10 mouse cellular contexts compared by ENCODE assay signal in the genomic region with DNA sequence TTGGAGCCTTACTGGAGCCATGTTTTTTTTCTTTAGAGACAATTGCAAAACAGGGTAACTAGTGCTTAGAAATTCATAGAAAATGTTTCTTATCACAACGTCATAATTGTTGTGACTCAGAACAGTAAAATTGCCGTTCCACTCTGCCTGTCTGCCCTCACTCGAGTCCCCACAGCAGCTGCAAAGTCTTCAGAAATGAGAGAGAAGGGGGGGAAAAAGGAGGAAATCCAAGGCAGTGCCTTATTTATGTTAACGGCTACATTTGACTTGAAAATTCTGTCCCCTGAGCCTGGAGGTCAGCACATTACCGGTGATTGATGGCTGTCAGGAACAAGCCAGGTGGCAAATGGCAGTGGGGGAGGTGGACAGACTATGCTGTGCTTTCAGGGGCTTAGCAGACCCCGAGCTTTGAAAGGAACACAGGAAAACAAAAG.
DNase-seq lines count a peak whose midpoint lies in the region; ATAC-seq lines count a peak whose summit lies in the region.
"Had no signal": no experiment of that assay in that cellular context is flagged by ENCODE, and none has a peak within 500 bp of the region (broad histone marks: within the 10 kb centered on the region; RNA-seq: fewer than 3 reads in every experiment).

No protein-coding gene starts in this region.

- peak overlapping the region; percentile 52; the same call in 1 of the 2 replicates for H3K9ac ChIP-seq in heart, embryonic 13.5 days
- H3K9ac ChIP-seq in hindbrain, embryonic 11.5 days (ENCODE audit: low read depth, low read length) = peak overlapping the region; percentile 20; the same call in 1 of the 2 replicates
- H3K9ac ChIP-seq in midbrain, embryonic 14.5 days (replicated peaks; ENCODE audit: low read length) = no peak overlapping the region; the same call in 1 of the 2 replicates

- no peak for DNase-seq in heart, adult 9 months (ENCODE audit: low spot score in 2 of 2)
- peak; percentile 79 for DNase-seq in embryo, embryonic 11 days
- DNase-seq in hindbrain, embryonic 11.5 days (ENCODE audit: low spot score) = peak; percentile 63
- no peak for DNase-seq in midbrain, embryonic 14.5 days
- DNase-seq in right cerebral cortex, postnatal 4 days = no peak
- no peak for DNase-seq in adrenal gland, adult 8-10 months
- DNase-seq: heart, postnatal 14 days; thymus, postnatal 4 days had no signal

- peaks cover 87% of the 10 kb centered on the region for H3K4me1 ChIP-seq in heart, embryonic 13.5 days
- H3K4me1 ChIP-seq in hindbrain, embryonic 11.5 days (replicated peaks; ENCODE audit: control insufficient read depth, insufficient read depth, low read length) = peaks cover 58% of the 10 kb centered on the region
- peaks cover 87% of the 10 kb centered on the region for H3K4me1 ChIP-seq in midbrain, embryonic 14.5 days (ENCODE audit: control insufficient read depth, insufficient read depth, low read length)

- ATAC-seq in heart, embryonic 13.5 days (ENCODE audit: extremely low read depth, insufficient number of reproducible peaks, low FRiP score, low TSS enrichment) = no peak
- ATAC-seq in hindbrain, embryonic 11.5 days (ENCODE audit: low FRiP score) = peak; percentile 78
- no peak for ATAC-seq in midbrain, embryonic 14.5 days (ENCODE audit: low FRiP score, low TSS enrichment)
- no peak for ATAC-seq in megakaryocyte progenitor cell, adult 5-6 weeks (replicated peaks; ENCODE audit: poor library complexity)

- H3K4me3 ChIP-seq in heart, embryonic 13.5 days = no peak overlapping the region
- H3K4me3 ChIP-seq in hindbrain, embryonic 11.5 days (ENCODE audit: low read depth, low read length) = no peak overlapping the region
- no peak overlapping the region for H3K4me3 ChIP-seq in midbrain, embryonic 14.5 days (replicated peaks; ENCODE audit: low read depth, low read length)

- no peaks in the 10 kb centered on the region for H3K9me3 ChIP-seq in heart, embryonic 13.5 days
- H3K9me3 ChIP-seq in hindbrain, embryonic 11.5 days (ENCODE audit: control insufficient read depth, low read length) = no peaks in the 10 kb centered on the region
- H3K9me3 ChIP-seq in midbrain, embryonic 14.5 days (ENCODE audit: control insufficient read depth, low read length) = no peaks in the 10 kb centered on the region

- H3K4me2 ChIP-seq in heart, embryonic 13.5 days = no peak overlapping the region
- no peak overlapping the region; the same call in 1 of the 2 replicates for H3K4me2 ChIP-seq in hindbrain, embryonic 11.5 days (replicated peaks; ENCODE audit: low read depth, low read length)
- H3K4me2 ChIP-seq in midbrain, embryonic 14.5 days (ENCODE audit: low read length) = no peak overlapping the region

- H3K27ac ChIP-seq in heart, embryonic 13.5 days (replicated peaks) = 0 out of 2 replicates have a peak overlapping the region, but pooled peaks have one; percentile 28
- H3K27ac ChIP-seq in hindbrain, embryonic 11.5 days (ENCODE audit: low read depth, low read length) = peak overlapping the region; percentile 82
- peak overlapping the region; percentile 60 for H3K27ac ChIP-seq in midbrain, embryonic 14.5 days (replicated peaks; ENCODE audit: low read depth, low read length)

- WGBS in heart, embryonic 13.5 days = 18% methylated on average over 6 of the region's 6 CpGs
- 6% methylated on average over 6 of the region's 6 CpGs for WGBS in hindbrain, embryonic 11.5 days
- WGBS in midbrain, embryonic 14.5 days = 5% methylated on average over 6 of the region's 6 CpGs

- H3K36me3 ChIP-seq in heart, embryonic 13.5 days = peaks cover 5% of the 10 kb centered on the region
- no peaks in the 10 kb centered on the region for H3K36me3 ChIP-seq in hindbrain, embryonic 11.5 days (ENCODE audit: control insufficient read depth, insufficient read depth, low read length)
- H3K36me3 ChIP-seq in midbrain, embryonic 14.5 days (ENCODE audit: control insufficient read depth, insufficient read depth, low read length) = 0 out of 2 replicates have a peak, but pooled peaks cover 3% of the 10 kb centered on the region

- no peaks in the 10 kb centered on the region for H3K27me3 ChIP-seq in heart, embryonic 13.5 days (replicated peaks)
- H3K27me3 ChIP-seq in hindbrain, embryonic 11.5 days (ENCODE audit: control insufficient read depth, insufficient read depth, low read length) = no peaks in the 10 kb centered on the region
- H3K27me3 ChIP-seq in midbrain, embryonic 14.5 days (ENCODE audit: control insufficient read depth, insufficient read depth, low read length) = no peaks in the 10 kb centered on the region

Comparison
In these comparisons a context has a peak if more than half of its experiments do, and no peak if none do; other contexts are left out.
1. H3K27ac ChIP-seq: peak in every context shown above with its lines; median percentile 82 in hindbrain, embryonic 11.5 days; 60 in midbrain, embryonic 14.5 days; 28 in heart, embryonic 13.5 days.
2. DNase-seq: peak in embryo, embryonic 11 days (single experiment) and hindbrain, embryonic 11.5 days (single experiment); none in heart, adult 9 months (0 of 2), midbrain, embryonic 14.5 days (single experiment), right cerebral cortex, postnatal 4 days (single experiment) and adrenal gland, adult 8-10 months (single experiment).